Mouse (Mus musculus): Measurements from ENCODE around the gene Wfdc16. TPM values are rescaled to one million over a fixed set of nuclear protein-coding genes. Genes with fewer than 3 reads are reported as not detected.

The Wfdc16 gene
- polyA plus RNA-seq (2015; fragmentation: Nextera tagmentation; extraction: Ambion mirVana): not detected in 2 replicates

GRCm38 (mm10) chr2:164638696-164639095, at the start of gene Wfdc16:
TSS of gene Wfdc16 (minus strand) at chr2:164638796.
- H3K9ac ChIP-seq (ENCODE audit: low read depth, low read length): no peak within 1 kb of the TSS
- H3K27me3 ChIP-seq (replicated peaks; ENCODE audit: control insufficient read depth, insufficient read depth, low read length): no peaks in the 10 kb centered on the region
- ATAC-seq: no peak

GRCm38 (mm10) chr2:164684807-164685206, 46.2 kb upstream of the Wfdc16 start, which contains the start of gene Wfdc13:
TSS of gene Wfdc13 (plus strand) at chr2:164685107.
- Histone ChIP-seq H3K27me3 (replicated peaks; ENCODE audit: control insufficient read depth, insufficient read depth, low read length) (no peaks in the 10 kb centered on the region), H3K4me1 (ENCODE audit: control insufficient read depth, insufficient read depth, low read depth, low read length) (no peaks in the 10 kb centered on the region), H3K4me3 (ENCODE audit: low read length) (no peak within 1 kb of the TSS), H3K36me3 (ENCODE audit: control insufficient read depth, insufficient read depth, low read length) (no peaks in the 10 kb centered on the region), H3K9ac (ENCODE audit: low read depth, low read length) (no peak within 1 kb of the TSS), H3K4me2 (ENCODE audit: low read length) (no peak within 1 kb of the TSS), H3K9me3 (ENCODE audit: control insufficient read depth, low read length) (no peaks in the 10 kb centered on the region), H3K27ac (ENCODE audit: low read depth, low read length) (no peak within 1 kb of the TSS)
- no peak for ATAC-seq
- WGBS: 80% methylated on average over 3 of the region's 3 CpGs

More at GRCm38 (mm10) chr2:164638696-164639095, at the start of gene Wfdc16:
- Histone ChIP-seq H3K4me2 (ENCODE audit: low read length) (no peak within 1 kb of the TSS), H3K27ac (ENCODE audit: low read depth, low read length) (no peak within 1 kb of the TSS), H3K9me3 (ENCODE audit: control insufficient read depth, low read length) (no peaks in the 10 kb centered on the region), H3K4me3 (ENCODE audit: low read length) (no peak within 1 kb of the TSS), H3K36me3 (ENCODE audit: control insufficient read depth, insufficient read depth, low read length) (no peaks in the 10 kb centered on the region), H3K4me1 (ENCODE audit: control insufficient read depth, insufficient read depth, low read depth, low read length) (no peaks in the 10 kb centered on the region)
- 91% methylated on average over 3 of the region's 3 CpGs for WGBS

DNA sequence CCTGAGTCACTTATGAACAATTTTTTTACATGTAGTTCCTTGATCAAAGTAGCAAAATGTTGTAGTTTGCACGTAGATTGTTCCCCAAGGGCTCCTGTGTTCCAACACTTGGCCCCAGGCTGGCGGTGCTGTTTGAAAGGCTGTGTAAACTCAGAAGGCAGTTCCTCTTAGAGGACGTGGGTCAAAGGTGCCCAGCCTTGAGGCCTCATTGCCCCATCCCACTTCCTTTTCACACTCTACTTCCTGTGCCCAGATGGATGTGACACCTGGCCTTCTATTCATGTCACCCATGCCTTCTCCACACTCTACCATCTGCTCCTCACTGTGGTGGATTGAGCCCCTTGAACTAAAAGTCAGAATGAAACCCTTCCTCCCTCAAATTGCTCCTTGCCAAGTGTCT, 41.3 kb upstream of the Wfdc16 start:
- no peak overlapping the region for H3K4me3 ChIP-seq (ENCODE audit: low read length)
- no peaks in the 10 kb centered on the region for H3K9me3 ChIP-seq (ENCODE audit: control insufficient read depth, low read length)
- H3K27me3 ChIP-seq (replicated peaks; ENCODE audit: control insufficient read depth, insufficient read depth, low read length): no peaks in the 10 kb centered on the region
- no peaks in the 10 kb centered on the region for H3K36me3 ChIP-seq (ENCODE audit: control insufficient read depth, insufficient read depth, low read length)
- H3K4me1 ChIP-seq (ENCODE audit: control insufficient read depth, insufficient read depth, low read depth, low read length): peaks cover 7% of the 10 kb centered on the region
- no peak overlapping the region for H3K4me2 ChIP-seq (ENCODE audit: low read length)
- H3K9ac ChIP-seq (ENCODE audit: low read depth, low read length): no peak overlapping the region
- no peak for ATAC-seq
- 64% methylated on average over 3 of the region's 3 CpGs for WGBS
- no peak overlapping the region for H3K27ac ChIP-seq (ENCODE audit: low read depth, low read length)

DNA sequence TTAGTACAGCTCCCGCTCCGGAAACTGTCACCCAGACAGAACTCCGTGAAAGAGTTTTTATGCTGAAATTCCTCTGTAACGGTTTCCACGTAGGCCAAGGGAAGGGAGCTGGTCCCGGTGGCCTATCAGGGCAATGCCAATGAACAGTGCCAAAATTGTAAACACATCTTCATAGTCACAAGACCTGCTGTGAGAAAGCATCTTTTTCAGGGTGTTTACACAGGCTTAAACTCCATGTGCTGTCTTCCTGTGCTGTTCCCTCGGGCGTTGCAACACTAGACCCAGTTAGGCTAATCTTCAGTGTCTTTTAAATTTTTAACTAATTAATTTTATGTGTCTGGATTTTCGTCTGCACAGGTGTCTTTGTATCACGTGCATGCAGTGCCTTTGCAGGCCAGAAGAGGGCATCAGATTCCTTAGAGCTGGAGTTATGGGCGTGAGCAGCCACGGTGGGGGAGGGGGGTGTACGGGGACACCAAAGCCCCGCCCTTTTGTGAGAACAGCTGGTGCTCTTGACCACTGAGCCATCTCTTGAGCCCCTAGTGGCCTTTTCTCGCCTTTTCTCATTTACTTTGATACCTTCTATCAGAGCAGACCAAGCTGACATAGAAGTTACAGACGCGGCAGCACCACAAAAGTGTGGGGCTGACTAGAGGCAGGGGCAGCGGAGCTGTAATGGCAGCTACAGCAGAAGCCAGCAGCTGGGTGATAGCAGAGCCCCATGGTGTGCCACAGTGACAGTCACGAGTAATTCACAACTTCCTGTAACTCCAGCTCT, 40.4 kb upstream of the Wfdc16 start:
- H3K4me1 ChIP-seq (ENCODE audit: control insufficient read depth, insufficient read depth, low read depth, low read length): peaks cover 7% of the 10 kb centered on the region
- H3K27ac ChIP-seq (ENCODE audit: low read depth, low read length): no peak overlapping the region
- H3K9ac ChIP-seq (ENCODE audit: low read depth, low read length): peak overlapping the region; percentile 44; the same call in 1 of the 2 replicates
- peak overlapping the region; percentile 37 for H3K4me3 ChIP-seq (ENCODE audit: low read length)
- peak overlapping the region; percentile 61 for H3K4me2 ChIP-seq (ENCODE audit: low read length)
- H3K36me3 ChIP-seq (ENCODE audit: control insufficient read depth, insufficient read depth, low read length): no peaks in the 10 kb centered on the region
- peak; percentile 79 for ATAC-seq
- H3K27me3 ChIP-seq (replicated peaks; ENCODE audit: control insufficient read depth, insufficient read depth, low read length): no peaks in the 10 kb centered on the region
- no peaks in the 10 kb centered on the region for H3K9me3 ChIP-seq (ENCODE audit: control insufficient read depth, low read length)
- WGBS: 22% methylated on average over 19 of the region's 19 CpGs

GRCm38 (mm10) chr2:164676916-164677685, 38.5 kb upstream of the Wfdc16 start:
- Histone ChIP-seq H3K27me3 (replicated peaks; ENCODE audit: control insufficient read depth, insufficient read depth, low read length) (no peaks in the 10 kb centered on the region), H3K4me2 (ENCODE audit: low read length) (no peak overlapping the region), H3K9ac (ENCODE audit: low read depth, low read length) (no peak overlapping the region), H3K9me3 (ENCODE audit: control insufficient read depth, low read length) (peaks cover 3% of the 10 kb centered on the region; the same call in 1 of the 2 replicates), H3K27ac (ENCODE audit: low read depth, low read length) (no peak overlapping the region), H3K36me3 (ENCODE audit: control insufficient read depth, insufficient read depth, low read length) (no peaks in the 10 kb centered on the region), H3K4me1 (ENCODE audit: control insufficient read depth, insufficient read depth, low read depth, low read length) (peaks cover 7% of the 10 kb centered on the region), H3K4me3 (ENCODE audit: low read length) (no peak overlapping the region)
- no peak for ATAC-seq
- WGBS: 90% methylated on average over 16 of the region's 16 CpGs

GRCm38 (mm10) chr2:164676103-164676502, 37.5 kb upstream of the Wfdc16 start:
- Histone ChIP-seq H3K9me3 (ENCODE audit: control insufficient read depth, low read length) (peaks cover 3% of the 10 kb centered on the region; the same call in 1 of the 2 replicates), H3K4me2 (ENCODE audit: low read length) (no peak overlapping the region), H3K36me3 (ENCODE audit: control insufficient read depth, insufficient read depth, low read length) (no peaks in the 10 kb centered on the region), H3K4me1 (ENCODE audit: control insufficient read depth, insufficient read depth, low read depth, low read length) (peaks cover 7% of the 10 kb centered on the region), H3K9ac (ENCODE audit: low read depth, low read length) (no peak overlapping the region), H3K4me3 (ENCODE audit: low read length) (no peak overlapping the region), H3K27ac (ENCODE audit: low read depth, low read length) (no peak overlapping the region), H3K27me3 (replicated peaks; ENCODE audit: control insufficient read depth, insufficient read depth, low read length) (no peaks in the 10 kb centered on the region)
- ATAC-seq: no peak
- 81% methylated on average over 7 of the region's 7 CpGs for WGBS

GRCm38 (mm10) chr2:164673987-164674386, 35.4 kb upstream of the Wfdc16 start, which contains the start of gene Wfdc11:
TSS of gene Wfdc11 (minus strand) at chr2:164674087.
- WGBS: 84% methylated on average over 7 of the region's 7 CpGs
- no peak within 1 kb of the TSS for H3K4me3 ChIP-seq (ENCODE audit: low read length)
- H3K27ac ChIP-seq (ENCODE audit: low read depth, low read length): no peak within 1 kb of the TSS
- peaks cover 3% of the 10 kb centered on the region; the same call in 1 of the 2 replicates for H3K9me3 ChIP-seq (ENCODE audit: control insufficient read depth, low read length)
- no peaks in the 10 kb centered on the region for H3K36me3 ChIP-seq (ENCODE audit: control insufficient read depth, insufficient read depth, low read length)
- H3K4me1 ChIP-seq (ENCODE audit: control insufficient read depth, insufficient read depth, low read depth, low read length): peaks cover 4% of the 10 kb centered on the region
- no peaks in the 10 kb centered on the region for H3K27me3 ChIP-seq (replicated peaks; ENCODE audit: control insufficient read depth, insufficient read depth, low read length)
- H3K9ac ChIP-seq (ENCODE audit: low read depth, low read length): no peak within 1 kb of the TSS
- no peak for ATAC-seq
- no peak within 1 kb of the TSS for H3K4me2 ChIP-seq (ENCODE audit: low read length)

DNA sequence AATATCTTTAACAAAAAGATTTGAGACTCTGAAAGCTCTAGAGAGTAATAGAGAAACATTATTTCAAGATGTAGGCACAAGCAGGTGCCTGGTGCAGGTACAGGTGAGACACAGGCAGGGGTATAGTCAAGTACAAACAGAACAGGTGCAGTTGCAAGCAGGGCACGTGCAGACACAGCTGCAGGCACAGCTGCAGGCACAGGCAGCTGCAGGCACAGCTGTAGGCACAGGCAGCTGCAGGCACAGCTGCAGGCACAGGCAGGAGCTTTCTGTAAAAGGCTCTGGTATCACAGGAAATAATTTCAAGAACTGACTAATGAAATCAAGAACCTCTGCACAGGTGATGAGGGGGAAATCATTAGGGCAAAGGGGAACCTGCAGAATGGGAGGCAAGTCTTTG, 32.3 kb upstream of the Wfdc16 start:
- Histone ChIP-seq H3K27ac (ENCODE audit: low read depth, low read length) (no peak overlapping the region), H3K9ac (ENCODE audit: low read depth, low read length) (no peak overlapping the region), H3K4me2 (ENCODE audit: low read length) (no peak overlapping the region), H3K27me3 (replicated peaks; ENCODE audit: control insufficient read depth, insufficient read depth, low read length) (no peaks in the 10 kb centered on the region), H3K36me3 (ENCODE audit: control insufficient read depth, insufficient read depth, low read length) (no peaks in the 10 kb centered on the region), H3K4me1 (ENCODE audit: control insufficient read depth, insufficient read depth, low read depth, low read length) (no peaks in the 10 kb centered on the region), H3K4me3 (ENCODE audit: low read length) (no peak overlapping the region), H3K9me3 (ENCODE audit: control insufficient read depth, low read length) (peaks cover 3% of the 10 kb centered on the region; the same call in 1 of the 2 replicates)
- ATAC-seq: no peak
- 26% methylated on average over 1 of the region's 1 CpGs for WGBS

DNA sequence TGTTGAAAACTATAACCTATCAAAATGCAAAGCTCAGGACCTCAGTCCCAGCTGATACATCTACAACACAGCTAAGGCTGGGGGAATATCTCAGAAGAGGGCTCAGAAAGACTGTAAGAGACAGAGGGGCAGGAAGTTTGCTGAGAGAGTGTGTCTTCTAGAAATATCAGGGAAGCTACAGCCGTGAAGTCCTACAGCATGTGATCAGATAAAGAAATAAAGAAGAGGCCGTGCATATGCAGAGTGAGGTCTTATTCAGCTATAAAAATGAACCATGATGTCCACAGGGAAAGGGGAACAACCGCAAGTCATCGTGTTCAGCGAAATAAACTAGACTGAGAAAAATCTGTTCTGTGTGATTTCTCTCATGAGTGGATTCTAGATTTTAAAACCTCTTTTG, 31.7 kb upstream of the Wfdc16 start:
- H3K27ac ChIP-seq (ENCODE audit: low read depth, low read length): no peak overlapping the region
- H3K4me2 ChIP-seq (ENCODE audit: low read length): no peak overlapping the region
- no peaks in the 10 kb centered on the region for H3K36me3 ChIP-seq (ENCODE audit: control insufficient read depth, insufficient read depth, low read length)
- H3K27me3 ChIP-seq (replicated peaks; ENCODE audit: control insufficient read depth, insufficient read depth, low read length): no peaks in the 10 kb centered on the region
- H3K9me3 ChIP-seq (ENCODE audit: control insufficient read depth, low read length): peaks cover 3% of the 10 kb centered on the region; the same call in 1 of the 2 replicates
- H3K4me1 ChIP-seq (ENCODE audit: control insufficient read depth, insufficient read depth, low read depth, low read length): no peaks in the 10 kb centered on the region
- ATAC-seq: no peak
- WGBS: 80% methylated on average over 5 of the region's 5 CpGs
- no peak overlapping the region for H3K9ac ChIP-seq (ENCODE audit: low read depth, low read length)
- no peak overlapping the region for H3K4me3 ChIP-seq (ENCODE audit: low read length)
